ENCODE assay signal across 22 mouse cellular contexts in the genomic region with DNA sequence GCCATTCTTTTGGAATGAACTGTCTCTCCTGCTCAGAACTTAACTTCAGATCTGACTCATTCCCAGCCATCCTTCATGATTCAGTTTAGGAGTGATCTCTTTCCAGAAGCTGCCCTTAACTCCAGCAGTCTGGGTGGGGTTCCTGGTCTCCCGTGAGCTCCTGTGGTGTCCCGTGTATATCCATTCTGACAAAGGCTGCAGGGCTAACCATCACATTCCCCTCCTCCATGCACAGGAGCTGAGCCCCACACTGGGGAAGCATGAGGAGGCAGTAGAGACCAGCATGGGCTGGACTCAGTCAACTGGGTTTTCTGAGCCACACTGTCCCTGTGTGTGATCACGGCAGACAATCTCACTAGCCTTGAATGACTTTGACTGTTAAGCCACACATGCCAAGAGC. TPM values are rescaled to one million over a fixed set of nuclear protein-coding genes. Genes with fewer than 3 reads are reported as not detected.
"Had no signal": no experiment of that assay in that cellular context is flagged by ENCODE, and none has a peak within 500 bp of the region (broad histone marks: within the 10 kb centered on the region; RNA-seq: fewer than 3 reads in every experiment).

No protein-coding gene starts in this region.

- H3K27me3 ChIP-seq: lung, embryonic 15.5 days; midbrain, embryonic 15.5 days; neural tube, embryonic 12.5 days; stomach, embryonic 15.5 days had no signal

- ATAC-seq: liver, postnatal 0 days; lung, postnatal 0 days; midbrain, embryonic 13.5 days; midbrain, embryonic 15.5 days had no signal

- H3K9me3 ChIP-seq: lung, embryonic 15.5 days; megakaryocyte, embryonic 14.5 days; midbrain, embryonic 13.5 days; midbrain, embryonic 15.5 days; neural tube, embryonic 12.5 days; stomach, embryonic 15.5 days had no signal

- H3K4me3 ChIP-seq: lung, embryonic 15.5 days; megakaryocyte, embryonic 14.5 days; midbrain, embryonic 13.5 days; midbrain, embryonic 15.5 days; neural tube, embryonic 12.5 days; stomach, embryonic 15.5 days had no signal

- H3K36me3 ChIP-seq: lung, embryonic 15.5 days; midbrain, embryonic 13.5 days; midbrain, embryonic 15.5 days; neural tube, embryonic 12.5 days; stomach, embryonic 15.5 days had no signal

- H3K27ac ChIP-seq: lung, embryonic 15.5 days; macrophage; midbrain, embryonic 13.5 days; midbrain, embryonic 15.5 days; neural tube, embryonic 12.5 days; stomach, embryonic 15.5 days; stomach, postnatal 0 days had no signal

- H3K9ac ChIP-seq: liver, postnatal 0 days; lung, embryonic 15.5 days; midbrain, embryonic 13.5 days; midbrain, embryonic 15.5 days; neural tube, embryonic 12.5 days; stomach, embryonic 15.5 days had no signal

- H3K4me1 ChIP-seq: neural tube, embryonic 12.5 days; stomach, embryonic 15.5 days had no signal

- DNase-seq: liver, postnatal 0 days; lung, adult 2 months; lung, postnatal 14 days; lung, postnatal 36 days; right cerebral cortex, postnatal 14 days; thymus, adult 2 months; thymus, postnatal 25 days; thymus, postnatal 4 days had no signal

- H3K4me2 ChIP-seq: lung, embryonic 15.5 days; midbrain, embryonic 11.5 days; midbrain, embryonic 13.5 days; midbrain, embryonic 15.5 days; neural tube, embryonic 12.5 days; stomach, embryonic 15.5 days had no signal

RNA-seq across cellular contexts. Expression of a gene that starts 51.5 kb away (rescaled TPM):
- total RNA-seq: megakaryocyte progenitor cell, adult 5-6 weeks; monocyte, adult 5-6 weeks; neutrophil, adult 5-6 weeks had no signal
- polyA plus RNA-seq: liver, postnatal 0 days; macrophage; midbrain, embryonic 11.5 days; thymus, adult 2 months; urinary bladder, adult 2 months had no signal
